Mouse (Mus musculus) cerebellum, adult (tissue): ENCODE measurements around the gene Adtrp.

ENCODE experiments used
- ATAC-seq: cut with Nextera tagmentation; 2 replicates; pipeline ENCODE4 v1.9.2; 2017; ENCODE audit warnings: mild to moderate bottlenecking, moderate library complexity, mixed read lengths; ENCODE audit not compliant: insufficient number of reproducible peaks, low FRiP score, low TSS enrichment

Adtrp gene

DNA sequence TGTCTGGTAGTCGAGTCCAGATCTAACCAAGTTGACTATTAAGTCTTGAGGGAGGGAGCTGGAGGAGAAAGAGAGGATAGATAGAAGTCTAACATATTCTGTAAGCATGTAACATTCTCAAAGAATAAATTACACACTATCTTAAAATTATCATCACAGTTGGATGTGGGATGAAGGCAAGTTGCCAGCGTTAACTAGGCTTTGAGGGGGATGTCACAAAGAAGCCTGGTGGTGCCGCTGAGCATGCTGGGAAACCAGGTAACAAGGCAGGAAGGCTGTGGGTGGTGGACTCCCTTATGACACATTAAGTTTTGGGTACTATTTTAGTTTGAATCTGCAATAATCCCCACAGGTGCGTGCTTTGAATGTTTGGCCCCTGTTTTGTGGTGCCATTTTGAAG is 129.4 kb downstream of the Adtrp start:
- no peak for ATAC-seq
